8 mouse cellular contexts compared by ENCODE assay signal in genomic region chr11:103101481-103101865, GRCm38 (mm10). TPM values are rescaled to one million over a fixed set of nuclear protein-coding genes. Genes with fewer than 3 reads are reported as not detected.
DNase-seq lines count a peak whose midpoint lies in the region; ATAC-seq and TF ChIP-seq lines count a peak whose summit lies in the region.

TSS of gene Plcd3 (minus strand) at chr11:103101658.
TSS of gene Acbd4 (plus strand) at chr11:103101682.

- under 1% methylated on average over 34 of the region's 34 CpGs for WGBS in forebrain, embryonic 10.5 days
- WGBS in heart, embryonic 14.5 days = under 1% methylated on average over 31 of the region's 34 CpGs
- under 1% methylated on average over 34 of the region's 34 CpGs for WGBS in liver, embryonic 15.5 days (ENCODE audit: insufficient replicate concordance)
- under 1% methylated on average over 34 of the region's 34 CpGs for WGBS in neural tube, embryonic 11.5 days
- 0% methylated on average over 33 of the region's 34 CpGs for WGBS in stomach, postnatal 0 days

- ATAC-seq in heart, embryonic 14.5 days (ENCODE audit: insufficient number of reproducible peaks, insufficient read depth, low FRiP score, low read depth) = peak; percentile 28; the same call in 1 of the 2 replicates
- ATAC-seq in liver, embryonic 15.5 days (ENCODE audit: insufficient read depth) = 0 out of 2 replicates have a peak, but pooled peaks have one; percentile 7
- ATAC-seq in neural tube, embryonic 11.5 days (ENCODE audit: insufficient read depth, low FRiP score, low TSS enrichment) = peak; percentile 40; the same call in 1 of the 2 replicates
- peak; percentile 43 for ATAC-seq in stomach, postnatal 0 days (ENCODE audit: low FRiP score, low TSS enrichment)

- peak within 1 kb of the TSS; percentile 67 for H3K9ac ChIP-seq in ES-Bruce4 (ENCODE audit: low read depth, poor library complexity, severe bottlenecking)
- H3K9ac ChIP-seq in heart, embryonic 14.5 days (ENCODE audit: low read length) = peak within 1 kb of the TSS; percentile 83
- H3K9ac ChIP-seq in liver, embryonic 15.5 days = peak within 1 kb of the TSS; percentile 54
- peak within 1 kb of the TSS; percentile 45 for H3K9ac ChIP-seq in neural tube, embryonic 11.5 days (ENCODE audit: low read length)
- H3K9ac ChIP-seq in stomach, postnatal 0 days (ENCODE audit: low read length) = peak within 1 kb of the TSS; percentile 71

- TF ChIP-seq POLR2A in ES-Bruce4 (IDR thresholded peaks at IDR 0.05; ENCODE audit: insufficient read depth, low read length) = peak; percentile 38
- TF ChIP-seq POLR2A in brain, embryonic 14.5 days (IDR thresholded peaks at IDR 0.05; ENCODE audit: borderline replicate concordance, extremely low read depth, insufficient read depth, insufficient read length, poor library complexity, severe bottlenecking) = no peak

- H3K27ac ChIP-seq in ES-Bruce4 (ENCODE audit: insufficient read depth, low read length) = 0 out of 2 replicates have a peak within 1 kb of the TSS, but pooled peaks have one; percentile 14
- peak within 1 kb of the TSS; percentile 72 for H3K27ac ChIP-seq in forebrain, embryonic 10.5 days
- H3K27ac ChIP-seq in heart, embryonic 14.5 days (replicated peaks in 1 of 2; ENCODE audit: control insufficient read depth in 1 of 2, insufficient read depth in 1 of 2, low read depth in 2 of 2, low read length in 2 of 2) = peak within 1 kb of the TSS; percentile 21 to 51
- H3K27ac ChIP-seq in liver, embryonic 15.5 days (replicated peaks) = peak within 1 kb of the TSS; percentile 72
- H3K27ac ChIP-seq in neural tube, embryonic 11.5 days (ENCODE audit: low read depth, low read length) = no peak within 1 kb of the TSS
- peak within 1 kb of the TSS; percentile 37 for H3K27ac ChIP-seq in stomach, postnatal 0 days (replicated peaks)

- DNase-seq in brain, embryonic 14.5 days (ENCODE audit: low read depth) = peak; percentile 72
- DNase-seq in forebrain, embryonic 10.5 days (ENCODE audit: extremely low spot score, low spot score) = peak; percentile 65
- DNase-seq in kidney, postnatal 10 days = peak; percentile 92
- peak; percentile 73 for DNase-seq in neural tube, embryonic 11.5 days (ENCODE audit: low spot score)
- DNase-seq in stomach, postnatal 0 days (ENCODE audit: low spot score) = peak; percentile 85

- no peaks in the 10 kb centered on the region for H3K4me1 ChIP-seq in ES-Bruce4 (ENCODE audit: control insufficient read depth, insufficient read depth, low read length)
- H3K4me1 ChIP-seq in forebrain, embryonic 10.5 days = peaks cover 78% of the 10 kb centered on the region
- peaks cover 46 to 53% of the 10 kb centered on the region in 2 experiments for H3K4me1 ChIP-seq in heart, embryonic 14.5 days (ENCODE audit: control insufficient read depth in 2 of 2, insufficient read depth in 2 of 2, low read length in 2 of 2)
- H3K4me1 ChIP-seq in liver, embryonic 15.5 days (replicated peaks) = peaks cover 52% of the 10 kb centered on the region
- H3K4me1 ChIP-seq in neural tube, embryonic 11.5 days (ENCODE audit: control insufficient read depth, insufficient read depth, low read length) = peaks cover 8% of the 10 kb centered on the region; the same call in 1 of the 2 replicates
- peaks cover 5% of the 10 kb centered on the region for H3K4me1 ChIP-seq in stomach, postnatal 0 days (replicated peaks; ENCODE audit: control insufficient read depth, insufficient read depth)

- no peaks in the 10 kb centered on the region for H3K27me3 ChIP-seq in ES-Bruce4 (ENCODE audit: control insufficient read depth, insufficient read depth, low read length, poor library complexity, severe bottlenecking)
- peaks cover 95% of the 10 kb centered on the region for H3K27me3 ChIP-seq in forebrain, embryonic 10.5 days (ENCODE audit: poor library complexity, severe bottlenecking)
- H3K27me3 ChIP-seq in heart, embryonic 14.5 days (ENCODE audit: control insufficient read depth, insufficient read depth, low read length) = no peaks in the 10 kb centered on the region
- H3K27me3 ChIP-seq in liver, embryonic 15.5 days = peaks cover 55% of the 10 kb centered on the region
- peaks cover 37% of the 10 kb centered on the region for H3K27me3 ChIP-seq in neural tube, embryonic 11.5 days (ENCODE audit: control insufficient read depth, insufficient read depth, low read length)
- no peaks in the 10 kb centered on the region for H3K27me3 ChIP-seq in stomach, postnatal 0 days (ENCODE audit: control insufficient read depth, insufficient read depth, low read length)

- peak within 1 kb of the TSS; percentile 80 for H3K4me3 ChIP-seq in ES-Bruce4 (ENCODE audit: low read depth, low read length)
- H3K4me3 ChIP-seq in forebrain, embryonic 10.5 days = peak within 1 kb of the TSS; percentile 64
- H3K4me3 ChIP-seq in heart, embryonic 14.5 days (ENCODE audit: control insufficient read depth in 1 of 2, insufficient read depth in 1 of 2, low read depth in 1 of 2, low read length in 2 of 2) = peak within 1 kb of the TSS; percentile 48 to 70
- peak within 1 kb of the TSS; percentile 70 for H3K4me3 ChIP-seq in liver, embryonic 15.5 days (replicated peaks)
- peak within 1 kb of the TSS; percentile 43 for H3K4me3 ChIP-seq in neural tube, embryonic 11.5 days (ENCODE audit: low read depth, low read length)
- peak within 1 kb of the TSS; percentile 61 for H3K4me3 ChIP-seq in stomach, postnatal 0 days (ENCODE audit: low read depth, low read length)

- TF ChIP-seq EP300 in ES-Bruce4 (IDR thresholded peaks at IDR 0.05; ENCODE audit: insufficient read depth, low read depth, low read length) = no peak
- no peak for TF ChIP-seq EP300 in stomach, postnatal 0 days (optimal IDR thresholded peaks at IDR 0.05)

- H3K36me3 ChIP-seq in ES-Bruce4 (ENCODE audit: control insufficient read depth, insufficient read depth, low read length, poor library complexity, severe bottlenecking) = no peaks in the 10 kb centered on the region
- H3K36me3 ChIP-seq in forebrain, embryonic 10.5 days (replicated peaks) = no peaks in the 10 kb centered on the region
- peaks cover 5% of the 10 kb centered on the region; the same call in 1 of the 2 replicates for H3K36me3 ChIP-seq in heart, embryonic 14.5 days (ENCODE audit: control insufficient read depth, insufficient read depth, low read length)
- H3K36me3 ChIP-seq in liver, embryonic 15.5 days (replicated peaks) = peaks cover 18% of the 10 kb centered on the region
- no peaks in the 10 kb centered on the region for H3K36me3 ChIP-seq in neural tube, embryonic 11.5 days (ENCODE audit: control insufficient read depth, insufficient read depth, low read length)
- H3K36me3 ChIP-seq in stomach, postnatal 0 days (ENCODE audit: control insufficient read depth, insufficient read depth, low read length) = no peaks in the 10 kb centered on the region; the same call in 1 of the 2 replicates

- no peak for TF ChIP-seq CTCF in ES-Bruce4 (IDR thresholded peaks at IDR 0.05; ENCODE audit: low read depth, low read length)
- TF ChIP-seq CTCF in brain, embryonic 14.5 days (IDR thresholded peaks at IDR 0.05; ENCODE audit: borderline replicate concordance, extremely low read depth, insufficient read depth, insufficient read length) = no peak
- peak; percentile 17; the same call in 1 of the 2 replicates for TF ChIP-seq CTCF in stomach, postnatal 0 days (IDR thresholded peaks at IDR 0.05; ENCODE audit: low read depth)

- peak within 1 kb of the TSS; percentile 94 for H3K4me2 ChIP-seq in heart, embryonic 14.5 days (ENCODE audit: low read length)
- peak within 1 kb of the TSS; percentile 84 for H3K4me2 ChIP-seq in liver, embryonic 15.5 days
- H3K4me2 ChIP-seq in neural tube, embryonic 11.5 days (ENCODE audit: low read depth) = peak within 1 kb of the TSS; percentile 74
- peak within 1 kb of the TSS; percentile 85 for H3K4me2 ChIP-seq in stomach, postnatal 0 days (replicated peaks; ENCODE audit: low read depth)

- no peaks in the 10 kb centered on the region for H3K9me3 ChIP-seq in ES-Bruce4 (replicated peaks; ENCODE audit: control insufficient read depth, insufficient read depth, low read length, poor library complexity, severe bottlenecking)
- no peaks in the 10 kb centered on the region for H3K9me3 ChIP-seq in forebrain, embryonic 10.5 days
- no peaks in the 10 kb centered on the region for H3K9me3 ChIP-seq in heart, embryonic 14.5 days (ENCODE audit: control insufficient read depth, low read length)
- H3K9me3 ChIP-seq in liver, embryonic 15.5 days (replicated peaks) = no peaks in the 10 kb centered on the region
- no peaks in the 10 kb centered on the region for H3K9me3 ChIP-seq in neural tube, embryonic 11.5 days (ENCODE audit: control insufficient read depth, low read length)
- no peaks in the 10 kb centered on the region for H3K9me3 ChIP-seq in stomach, postnatal 0 days (ENCODE audit: control insufficient read depth, low read length)

RNA-seq across cellular contexts. Expression of gene Plcd3, which starts in this region (rescaled TPM):
- polyA plus RNA-seq in ES-Bruce4 (2011; ENCODE audit: insufficient read depth, insufficient read length, low read depth, missing spikeins) = 14.7 and 17.5 TPM in 2 replicates
- polyA plus RNA-seq in brain, embryonic 14.5 days (2012; rRNA removed) = 3.6 TPM in 2 replicates
- polyA plus RNA-seq in forebrain, embryonic 10.5 days (2016; fragmentation: Nextera tagmentation; extraction: Ambion mirVana) = 1.5 and 1.7 TPM in 2 replicates
- 6.9 and 7.4 TPM in 2 replicates for polyA plus RNA-seq in heart, embryonic 14.5 days (2014; fragmentation: Nextera tagmentation; extraction: Ambion mirVana)
- 0.31 and 0.45 TPM in 2 replicates for polyA plus RNA-seq in liver, embryonic 15.5 days (2015; fragmentation: Nextera tagmentation; extraction: Ambion mirVana)
- 0.80 and 0.90 TPM in 2 replicates for polyA plus RNA-seq in neural tube, embryonic 11.5 days (2014; fragmentation: Nextera tagmentation; extraction: Ambion mirVana)
- polyA plus RNA-seq in stomach, postnatal 0 days (2015; fragmentation: Nextera tagmentation; extraction: Ambion mirVana) = 4.2 and 5.0 TPM in 2 replicates

RNA-seq across cellular contexts. Expression of gene Acbd4, which starts in this region (rescaled TPM):
- polyA plus RNA-seq in ES-Bruce4 (2011; ENCODE audit: insufficient read depth, insufficient read length, low read depth, missing spikeins) = 15.0 and 19.4 TPM in 2 replicates
- polyA plus RNA-seq in brain, embryonic 14.5 days (2012; rRNA removed) = 4.5 and 4.6 TPM in 2 replicates
- 6.6 and 7.5 TPM in 2 replicates for polyA plus RNA-seq in forebrain, embryonic 10.5 days (2016; fragmentation: Nextera tagmentation; extraction: Ambion mirVana)
- 13.3 TPM in 2 replicates for polyA plus RNA-seq in heart, embryonic 14.5 days (2014; fragmentation: Nextera tagmentation; extraction: Ambion mirVana)
- polyA plus RNA-seq in liver, embryonic 15.5 days (2015; fragmentation: Nextera tagmentation; extraction: Ambion mirVana) = 60.6 and 60.9 TPM in 2 replicates
- 4.4 and 6.4 TPM in 2 replicates for polyA plus RNA-seq in neural tube, embryonic 11.5 days (2014; fragmentation: Nextera tagmentation; extraction: Ambion mirVana)
- polyA plus RNA-seq in stomach, postnatal 0 days (2015; fragmentation: Nextera tagmentation; extraction: Ambion mirVana) = 28.6 and 36.7 TPM in 2 replicates
